ENCODE assay signal across 23 mouse cellular contexts in genomic region chr6:106015126-106015525, GRCm38 (mm10).
DNase-seq lines count a peak whose midpoint lies in the region; TF ChIP-seq lines count a peak whose summit lies in the region.
"Had no signal": no experiment of that assay in that cellular context is flagged by ENCODE, and none has a peak within 500 bp of the region (broad histone marks: within the 10 kb centered on the region; RNA-seq: fewer than 3 reads in every experiment).

No protein-coding gene starts in this region.

- no peak overlapping the region for H3K4me3 ChIP-seq in left cerebral cortex, adult 2 months
- H3K4me3 ChIP-seq: embryonic facial prominence, embryonic 13.5 days; forebrain, embryonic 10.5 days; forebrain, embryonic 13.5 days; heart, adult 2 months; heart, embryonic 10.5 days; heart, embryonic 13.5 days; hindbrain, embryonic 12.5 days; hindbrain, embryonic 15.5 days; intestine, embryonic 15.5 days had no signal

- no peak for TF ChIP-seq CTCF in left cerebral cortex, adult 2 months (IDR thresholded peaks at IDR 0.05)

- DNase-seq in embryo, embryonic 10.5 days (ENCODE audit: low spot score): peak; percentile 2
- DNase-seq in embryo, embryonic 9.5 days (ENCODE audit: extremely low spot score): no peak
- peak; percentile 6 for DNase-seq in left cerebral cortex, postnatal 4 days
- no peak for DNase-seq in left cerebral cortex, adult 2 months (ENCODE audit: extremely low spot score in 1 of 2, low spot score in 2 of 2)
- DNase-seq in retina, embryonic 14.5 days (ENCODE audit: low spot score): peak; percentile 85
- DNase-seq in layer of hippocampus, adult 11-12 months (ENCODE audit: low spot score): no peak
- DNase-seq: adrenal gland, postnatal 10 days; cerebellum, adult 11-12 months; cerebellum, adult 8-10 months; cerebellum, postnatal 36 days; gastrocnemius, postnatal 10 days; gastrocnemius, postnatal 36 days; heart, adult 2 months; heart, postnatal 14 days; heart, postnatal 4 days had no signal

- H3K27ac ChIP-seq in left cerebral cortex, adult 2 months: no peak overlapping the region
- H3K27ac ChIP-seq: embryonic facial prominence, embryonic 13.5 days; forebrain, embryonic 10.5 days; forebrain, embryonic 13.5 days; heart, adult 2 months; heart, embryonic 10.5 days; heart, embryonic 13.5 days; hindbrain, embryonic 12.5 days; hindbrain, embryonic 15.5 days; intestine, embryonic 15.5 days had no signal

- intact Hi-C loops in left cerebral cortex, postnatal 4 days (cut with DNase I): no loop called here
- intact Hi-C loops in left cerebral cortex, adult 2 months (cut with DNase I): no loop called here

Comparison
In these comparisons a context has a peak if more than half of its experiments do, and no peak if none do; other contexts are left out.
1. DNase-seq: peak in embryo, embryonic 10.5 days (single experiment), left cerebral cortex, postnatal 4 days (single experiment) and retina, embryonic 14.5 days (single experiment); none in embryo, embryonic 9.5 days (single experiment), left cerebral cortex, adult 2 months (0 of 2) and layer of hippocampus, adult 11-12 months (single experiment).